Comparison of ENCODE assay signal across 8 mouse cellular contexts in genomic region chr3:94363291-94364153, GRCm38 (mm10). TPM values are rescaled to one million over a fixed set of nuclear protein-coding genes. Genes with fewer than 3 reads are reported as not detected.
A peak's percentile ranks its signal among the peaks of the same experiment; 100 is the strongest.
DNase-seq lines count a peak whose midpoint lies in the region; ATAC-seq and TF ChIP-seq lines count a peak whose summit lies in the region.

No protein-coding gene starts in this region.

- no peaks in the 10 kb centered on the region for H3K36me3 ChIP-seq in embryonic facial prominence, embryonic 14.5 days (ENCODE audit: control insufficient read depth, insufficient read depth, low read length)
- no peaks in the 10 kb centered on the region for H3K36me3 ChIP-seq in midbrain, embryonic 12.5 days
- H3K36me3 ChIP-seq in stomach, postnatal 0 days (ENCODE audit: control insufficient read depth, insufficient read depth, low read length): no peaks in the 10 kb centered on the region

- peak overlapping the region; percentile 65 for H3K4me3 ChIP-seq in embryonic facial prominence, embryonic 14.5 days (ENCODE audit: low read depth, low read length)
- peak overlapping the region; percentile 53 for H3K4me3 ChIP-seq in midbrain, embryonic 12.5 days
- peak overlapping the region; percentile 47 for H3K4me3 ChIP-seq in stomach, postnatal 0 days (ENCODE audit: low read depth, low read length)

- H3K4me1 ChIP-seq in embryonic facial prominence, embryonic 14.5 days (ENCODE audit: control insufficient read depth, insufficient read depth, low read length): peaks cover 3% of the 10 kb centered on the region; the same call in 1 of the 2 replicates
- H3K4me1 ChIP-seq in midbrain, embryonic 12.5 days: peaks cover 11% of the 10 kb centered on the region; the same call in 1 of the 2 replicates
- H3K4me1 ChIP-seq in stomach, postnatal 0 days (replicated peaks; ENCODE audit: control insufficient read depth, insufficient read depth): peaks cover 3% of the 10 kb centered on the region

- ATAC-seq in embryonic facial prominence, embryonic 14.5 days (ENCODE audit: low read depth): peak; percentile 68
- ATAC-seq in midbrain, embryonic 12.5 days (ENCODE audit: low FRiP score, low read depth): peak; percentile 83
- ATAC-seq in stomach, postnatal 0 days (ENCODE audit: low FRiP score, low TSS enrichment): peak; percentile 25
- ATAC-seq in CD4-positive, CD25-positive, alpha-beta regulatory T cell, adult 4 months: no peak

- no peak for TF ChIP-seq CTCF in stomach, postnatal 0 days (IDR thresholded peaks at IDR 0.05; ENCODE audit: low read depth)

- intact Hi-C loops in heart, postnatal 14 days (cut with DNase I): no loop called here

- peak overlapping the region; percentile 94 for H3K4me2 ChIP-seq in embryonic facial prominence, embryonic 14.5 days (ENCODE audit: low read depth, low read length)
- peak overlapping the region; percentile 90 for H3K4me2 ChIP-seq in midbrain, embryonic 12.5 days (replicated peaks)
- H3K4me2 ChIP-seq in stomach, postnatal 0 days (replicated peaks; ENCODE audit: low read depth): peak overlapping the region; percentile 86

- 16% methylated on average over 36 of the region's 97 CpGs for WGBS in embryonic facial prominence, embryonic 14.5 days
- WGBS in midbrain, embryonic 12.5 days: 5% methylated on average over 96 of the region's 97 CpGs
- WGBS in stomach, postnatal 0 days: 6% methylated on average over 96 of the region's 97 CpGs

- H3K9me3 ChIP-seq in embryonic facial prominence, embryonic 14.5 days (ENCODE audit: control insufficient read depth, low read length): no peaks in the 10 kb centered on the region
- no peaks in the 10 kb centered on the region for H3K9me3 ChIP-seq in midbrain, embryonic 12.5 days
- H3K9me3 ChIP-seq in stomach, postnatal 0 days (ENCODE audit: control insufficient read depth, low read length): no peaks in the 10 kb centered on the region

- DNase-seq in ZHBTc4 (ENCODE audit: low read depth, low spot score): peak; percentile 56
- peak; percentile 79 to 80 for DNase-seq in adrenal gland, postnatal 36 days
- peak; percentile 59 for DNase-seq in embryonic facial prominence, embryonic 14.5 days (ENCODE audit: low spot score)
- DNase-seq in heart, postnatal 14 days: peak; percentile 54 to 57
- DNase-seq in kidney, postnatal 36 days: peak; percentile 54 to 71
- DNase-seq in stomach, postnatal 0 days (ENCODE audit: low spot score): peak; percentile 67

- TF ChIP-seq EP300 in stomach, postnatal 0 days (optimal IDR thresholded peaks at IDR 0.05): no peak

- peaks cover 23% of the 10 kb centered on the region; the same call in 1 of the 2 replicates for H3K27me3 ChIP-seq in embryonic facial prominence, embryonic 14.5 days (replicated peaks; ENCODE audit: control insufficient read depth, insufficient read depth, low read length)
- H3K27me3 ChIP-seq in midbrain, embryonic 12.5 days: peaks cover 48% of the 10 kb centered on the region
- no peaks in the 10 kb centered on the region for H3K27me3 ChIP-seq in stomach, postnatal 0 days (ENCODE audit: control insufficient read depth, insufficient read depth, low read length)

- H3K27ac ChIP-seq in embryonic facial prominence, embryonic 14.5 days (replicated peaks; ENCODE audit: low read depth, low read length): peak overlapping the region; percentile 52
- peak overlapping the region; percentile 63 for H3K27ac ChIP-seq in midbrain, embryonic 12.5 days (replicated peaks)
- peak overlapping the region; percentile 56 for H3K27ac ChIP-seq in stomach, postnatal 0 days (replicated peaks)

- H3K9ac ChIP-seq in embryonic facial prominence, embryonic 14.5 days (ENCODE audit: low read depth, low read length): peak overlapping the region; percentile 88
- H3K9ac ChIP-seq in midbrain, embryonic 12.5 days (replicated peaks): peak overlapping the region; percentile 80
- H3K9ac ChIP-seq in stomach, postnatal 0 days (ENCODE audit: low read length): peak overlapping the region; percentile 82

RNA-seq across cellular contexts. Expression of gene C2cd4d, which starts 1.3 kb away (rescaled TPM):
- under 1 TPM; 0.36 to 0.40 TPM for total RNA-seq in adrenal gland, postnatal 36 days (2021)
- 2.1 and 2.9 TPM in 2 replicates for polyA plus RNA-seq in embryonic facial prominence, embryonic 14.5 days (2014; fragmentation: Nextera tagmentation; extraction: Ambion mirVana)
- total RNA-seq in heart, postnatal 14 days (2021): under 1 TPM in 1 of 2 experiments, not detected in 1; 0.29 TPM
- 1.9 and 3.3 TPM in 2 replicates for polyA plus RNA-seq in midbrain, embryonic 12.5 days (2016; fragmentation: Nextera tagmentation; extraction: Ambion mirVana)
- polyA plus RNA-seq in stomach, postnatal 0 days (2015; fragmentation: Nextera tagmentation; extraction: Ambion mirVana): 0.82 and 1.5 TPM in 2 replicates
- polyA plus RNA-seq in CD4-positive, CD25-positive, alpha-beta regulatory T cell, adult 4 months (2017; shearing (Covaris generic)): not detected

RNA-seq across cellular contexts. Expression of gene Rorc, which starts 9.1 kb away (rescaled TPM):
- total RNA-seq in adrenal gland, postnatal 36 days (2021): 10 to 100 TPM; 19.0 to 20.2 TPM
- 2.5 and 2.8 TPM in 2 replicates for polyA plus RNA-seq in embryonic facial prominence, embryonic 14.5 days (2014; fragmentation: Nextera tagmentation; extraction: Ambion mirVana)
- 10 to 100 TPM; 29.6 to 33.1 TPM for total RNA-seq in heart, postnatal 14 days (2021)
- polyA plus RNA-seq in midbrain, embryonic 12.5 days (2016; fragmentation: Nextera tagmentation; extraction: Ambion mirVana): 0.18 and 0.28 TPM in 2 replicates
- 7.5 and 8.8 TPM in 2 replicates for polyA plus RNA-seq in stomach, postnatal 0 days (2015; fragmentation: Nextera tagmentation; extraction: Ambion mirVana)
- polyA plus RNA-seq in CD4-positive, CD25-positive, alpha-beta regulatory T cell, adult 4 months (2017; shearing (Covaris generic)): 1 to 10 TPM; 4.4 to 7.4 TPM

RNA-seq across cellular contexts. Expression of gene Them5, which starts 21.6 kb away (rescaled TPM):
- not detected for total RNA-seq in adrenal gland, postnatal 36 days (2021)
- polyA plus RNA-seq in embryonic facial prominence, embryonic 14.5 days (2014; fragmentation: Nextera tagmentation; extraction: Ambion mirVana): 20.3 and 26.2 TPM in 2 replicates
- total RNA-seq in heart, postnatal 14 days (2021): not detected
- polyA plus RNA-seq in midbrain, embryonic 12.5 days (2016; fragmentation: Nextera tagmentation; extraction: Ambion mirVana): not detected in 2 replicates
- 126 and 146 TPM in 2 replicates for polyA plus RNA-seq in stomach, postnatal 0 days (2015; fragmentation: Nextera tagmentation; extraction: Ambion mirVana)
- polyA plus RNA-seq in CD4-positive, CD25-positive, alpha-beta regulatory T cell, adult 4 months (2017; shearing (Covaris generic)): not detected

RNA-seq across cellular contexts. Expression of gene Lingo4, which starts 34.8 kb away (rescaled TPM):
- under 1 TPM; 0.66 to 0.73 TPM for total RNA-seq in adrenal gland, postnatal 36 days (2021)
- 0.07 and 0.08 TPM in 2 replicates for polyA plus RNA-seq in embryonic facial prominence, embryonic 14.5 days (2014; fragmentation: Nextera tagmentation; extraction: Ambion mirVana)
- total RNA-seq in heart, postnatal 14 days (2021): under 1 TPM; 0.14 to 0.37 TPM
- polyA plus RNA-seq in midbrain, embryonic 12.5 days (2016; fragmentation: Nextera tagmentation; extraction: Ambion mirVana): 0.68 and 0.71 TPM in 2 replicates
- 0.42 TPM in 2 replicates for polyA plus RNA-seq in stomach, postnatal 0 days (2015; fragmentation: Nextera tagmentation; extraction: Ambion mirVana)
- under 1 TPM; 0.40 to 0.48 TPM for polyA plus RNA-seq in CD4-positive, CD25-positive, alpha-beta regulatory T cell, adult 4 months (2017; shearing (Covaris generic))

RNA-seq across cellular contexts. Expression of gene Tdrkh, which starts 49.6 kb away (rescaled TPM):
- total RNA-seq in adrenal gland, postnatal 36 days (2021): 10 to 100 TPM in 1 of 2 experiments, 1 to 10 TPM in 1; 7.4 to 10.6 TPM
- polyA plus RNA-seq in embryonic facial prominence, embryonic 14.5 days (2014; fragmentation: Nextera tagmentation; extraction: Ambion mirVana): 8.9 and 9.7 TPM in 2 replicates
- 1 to 10 TPM; 3.8 to 4.8 TPM for total RNA-seq in heart, postnatal 14 days (2021)
- 54.7 and 63.6 TPM in 2 replicates for polyA plus RNA-seq in midbrain, embryonic 12.5 days (2016; fragmentation: Nextera tagmentation; extraction: Ambion mirVana)
- 3.8 and 4.0 TPM in 2 replicates for polyA plus RNA-seq in stomach, postnatal 0 days (2015; fragmentation: Nextera tagmentation; extraction: Ambion mirVana)
- polyA plus RNA-seq in CD4-positive, CD25-positive, alpha-beta regulatory T cell, adult 4 months (2017; shearing (Covaris generic)): 10 to 100 TPM; 11.4 to 11.6 TPM

Comparison
In these comparisons a context has a peak if more than half of its experiments do, and no peak if none do; other contexts are left out.
1. RNA of gene Them5, which starts 21.6 kb away (polyA plus RNA-seq): 126 to 146 TPM in stomach, postnatal 0 days and 20.3 to 26.2 TPM in embryonic facial prominence, embryonic 14.5 days; not detected in midbrain, embryonic 12.5 days and not detected in CD4-positive, CD25-positive, alpha-beta regulatory T cell, adult 4 months; every median in the first group is over 10 times any median in the second.
2. Peak in every context shown above with its lines, with median percentiles within 50 percentile points of each other: DNase-seq, H3K27ac ChIP-seq, H3K4me2 ChIP-seq, H3K4me3 ChIP-seq and H3K9ac ChIP-seq.